Mouse (Mus musculus) lung, postnatal 0 days (tissue): Measurements from ENCODE around the gene Bptf.

ENCODE experiments used
- CTCF ChIP-seq: IDR thresholded peaks from 2 replicates; pipeline ENCODE4 v1.5.1; 2016; ENCODE audit warnings: antibody characterized with exemption, mild to moderate bottlenecking
- EP300 ChIP-seq: IDR thresholded peaks from 2 replicates; pipeline ENCODE4 v1.6.1; 2016; ENCODE audit warnings: antibody characterized with exemption, mild to moderate bottlenecking, control low read depth

- TF ChIP-seq CTCF (no peak), EP300 (no peak)
Observed at GRCm38 (mm10) chr11:107063067-107063466, 68.9 kb downstream of the Bptf start.
